Mouse (Mus musculus): Measurements from ENCODE around the gene Ap5z1. TPM values are rescaled to one million over a fixed set of nuclear protein-coding genes. Genes with fewer than 3 reads are reported as not detected.

The Ap5z1 gene
- 12.2 and 14.1 TPM in 2 replicates for polyA plus RNA-seq (2015; fragmentation: Nextera tagmentation; extraction: Ambion mirVana)

GRCm38 (mm10) chr5:142463461-142464454, at the start of gene Ap5z1:
Gene Ap5z1, plus strand, starts transcription at chr5:142463944.
- Histone ChIP-seq H3K27ac (ENCODE audit: low read length) (peak within 1 kb of the TSS; percentile 83), H3K4me1 (ENCODE audit: control insufficient read depth, insufficient read depth, low read length) (peaks cover 12% of the 10 kb centered on the region), H3K4me2 (ENCODE audit: low read length) (peak within 1 kb of the TSS; percentile 93), H3K4me3 (ENCODE audit: low read depth, low read length) (peak within 1 kb of the TSS; percentile 74), H3K9me3 (replicated peaks; ENCODE audit: control insufficient read depth, low read length, poor library complexity, severe bottlenecking) (no peaks in the 10 kb centered on the region), H3K9ac (ENCODE audit: low read depth, low read length) (peak within 1 kb of the TSS; percentile 69), H3K36me3 (ENCODE audit: control insufficient read depth, insufficient read depth, low read length) (peaks cover 10% of the 10 kb centered on the region; the same call in 1 of the 2 replicates), H3K27me3 (ENCODE audit: control insufficient read depth, insufficient read depth, low read depth, low read length) (no peaks in the 10 kb centered on the region)
- peak; percentile 83 for ATAC-seq
- WGBS: 2% methylated on average over 60 of the region's 60 CpGs

DNA sequence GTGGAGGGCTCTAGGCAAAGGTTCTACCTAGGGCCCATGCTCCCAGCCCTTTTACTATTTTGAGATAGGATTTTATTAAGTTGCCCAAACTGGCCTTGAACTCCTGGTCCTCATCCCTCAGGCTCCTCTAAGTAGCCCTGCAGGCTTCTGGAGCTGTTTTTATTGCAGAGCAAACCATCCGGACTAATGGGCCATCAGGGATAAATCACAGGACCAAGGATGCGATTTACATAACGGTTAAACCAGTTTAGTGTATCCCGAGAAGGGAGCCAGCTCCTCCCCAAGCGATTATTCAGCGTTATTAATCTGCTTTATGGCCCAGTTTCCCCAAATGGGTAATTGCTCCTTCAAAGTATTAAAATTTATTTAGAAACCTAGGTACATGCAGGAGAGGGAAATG, 48.3 kb upstream of the Ap5z1 start:
- no peaks in the 10 kb centered on the region for H3K9me3 ChIP-seq (replicated peaks; ENCODE audit: control insufficient read depth, low read length, poor library complexity, severe bottlenecking)
- H3K36me3 ChIP-seq (ENCODE audit: control insufficient read depth, insufficient read depth, low read length): no peaks in the 10 kb centered on the region
- WGBS: 62% methylated on average over 6 of the region's 6 CpGs
- no peaks in the 10 kb centered on the region for H3K27me3 ChIP-seq (ENCODE audit: control insufficient read depth, insufficient read depth, low read depth, low read length)
- no peak overlapping the region for H3K27ac ChIP-seq (ENCODE audit: low read length)
- H3K4me3 ChIP-seq (ENCODE audit: low read depth, low read length): no peak overlapping the region
- no peak overlapping the region for H3K9ac ChIP-seq (ENCODE audit: low read depth, low read length)
- ATAC-seq: no peak
- peaks cover 10% of the 10 kb centered on the region for H3K4me1 ChIP-seq (ENCODE audit: control insufficient read depth, insufficient read depth, low read length)
- H3K4me2 ChIP-seq (ENCODE audit: low read length): no peak overlapping the region

GRCm38 (mm10) chr5:142416070-142416775, 47.5 kb upstream of the Ap5z1 start:
- Histone ChIP-seq H3K9ac (ENCODE audit: low read depth, low read length) (no peak overlapping the region), H3K4me2 (ENCODE audit: low read length) (no peak overlapping the region), H3K9me3 (replicated peaks; ENCODE audit: control insufficient read depth, low read length, poor library complexity, severe bottlenecking) (no peaks in the 10 kb centered on the region), H3K4me1 (ENCODE audit: control insufficient read depth, insufficient read depth, low read length) (peaks cover 8% of the 10 kb centered on the region; the same call in 1 of the 2 replicates), H3K4me3 (ENCODE audit: low read depth, low read length) (no peak overlapping the region), H3K36me3 (ENCODE audit: control insufficient read depth, insufficient read depth, low read length) (no peaks in the 10 kb centered on the region), H3K27me3 (ENCODE audit: control insufficient read depth, insufficient read depth, low read depth, low read length) (no peaks in the 10 kb centered on the region), H3K27ac (ENCODE audit: low read length) (no peak overlapping the region)
- WGBS: 19% methylated on average over 14 of the region's 14 CpGs
- ATAC-seq: no peak

GRCm38 (mm10) chr5:142417104-142417503, 46.6 kb upstream of the Ap5z1 start:
- 65% methylated on average over 3 of the region's 3 CpGs for WGBS
- no peak overlapping the region for H3K27ac ChIP-seq (ENCODE audit: low read length)
- no peaks in the 10 kb centered on the region for H3K36me3 ChIP-seq (ENCODE audit: control insufficient read depth, insufficient read depth, low read length)

GRCm38 (mm10) chr5:142417876-142418275, 45.9 kb upstream of the Ap5z1 start:
- Histone ChIP-seq H3K9me3 (replicated peaks; ENCODE audit: control insufficient read depth, low read length, poor library complexity, severe bottlenecking) (no peaks in the 10 kb centered on the region), H3K36me3 (ENCODE audit: control insufficient read depth, insufficient read depth, low read length) (no peaks in the 10 kb centered on the region), H3K27me3 (ENCODE audit: control insufficient read depth, insufficient read depth, low read depth, low read length) (no peaks in the 10 kb centered on the region), H3K4me1 (ENCODE audit: control insufficient read depth, insufficient read depth, low read length) (peaks cover 13% of the 10 kb centered on the region), H3K9ac (ENCODE audit: low read depth, low read length) (no peak overlapping the region), H3K27ac (ENCODE audit: low read length) (no peak overlapping the region), H3K4me2 (ENCODE audit: low read length) (no peak overlapping the region), H3K4me3 (ENCODE audit: low read depth, low read length) (no peak overlapping the region)
- WGBS: 77% methylated on average over 9 of the region's 9 CpGs
- no peak for ATAC-seq

More at GRCm38 (mm10) chr5:142417104-142417503, 46.6 kb upstream of the Ap5z1 start:
- Histone ChIP-seq H3K9me3 (replicated peaks; ENCODE audit: control insufficient read depth, low read length, poor library complexity, severe bottlenecking) (no peaks in the 10 kb centered on the region), H3K9ac (ENCODE audit: low read depth, low read length) (no peak overlapping the region), H3K4me3 (ENCODE audit: low read depth, low read length) (no peak overlapping the region), H3K4me1 (ENCODE audit: control insufficient read depth, insufficient read depth, low read length) (peaks cover 8% of the 10 kb centered on the region; the same call in 1 of the 2 replicates), H3K27me3 (ENCODE audit: control insufficient read depth, insufficient read depth, low read depth, low read length) (no peaks in the 10 kb centered on the region), H3K4me2 (ENCODE audit: low read length) (no peak overlapping the region)
- ATAC-seq: no peak

GRCm38 (mm10) chr5:142418419-142418818, 45.3 kb upstream of the Ap5z1 start:
- no peak overlapping the region for H3K4me3 ChIP-seq (ENCODE audit: low read depth, low read length)
- 94% methylated on average over 4 of the region's 4 CpGs for WGBS
- no peak overlapping the region for H3K9ac ChIP-seq (ENCODE audit: low read depth, low read length)
- no peak for ATAC-seq
- no peaks in the 10 kb centered on the region for H3K36me3 ChIP-seq (ENCODE audit: control insufficient read depth, insufficient read depth, low read length)
- peaks cover 17% of the 10 kb centered on the region for H3K4me1 ChIP-seq (ENCODE audit: control insufficient read depth, insufficient read depth, low read length)
- H3K27me3 ChIP-seq (ENCODE audit: control insufficient read depth, insufficient read depth, low read depth, low read length): no peaks in the 10 kb centered on the region
- H3K9me3 ChIP-seq (replicated peaks; ENCODE audit: control insufficient read depth, low read length, poor library complexity, severe bottlenecking): no peaks in the 10 kb centered on the region
- H3K4me2 ChIP-seq (ENCODE audit: low read length): no peak overlapping the region
- H3K27ac ChIP-seq (ENCODE audit: low read length): no peak overlapping the region

DNA sequence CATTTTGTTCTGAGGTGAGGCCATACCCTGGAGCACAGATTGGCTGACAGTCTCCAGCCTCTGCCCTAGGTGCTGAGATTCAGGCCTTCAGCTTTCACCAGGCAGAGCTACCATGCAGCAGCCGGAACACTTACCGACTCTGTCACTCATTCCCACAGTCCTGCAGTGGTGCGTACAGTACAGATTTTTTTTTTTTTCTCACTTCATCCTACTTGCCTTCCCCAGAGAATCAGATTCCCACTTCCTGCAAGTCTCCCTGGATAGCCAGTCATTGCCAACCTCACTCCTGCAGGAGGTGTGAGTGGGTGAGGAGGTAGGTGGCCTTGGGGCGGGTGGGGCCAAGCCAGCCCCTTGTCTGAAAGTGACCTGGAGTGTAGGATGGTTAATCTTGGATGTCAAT, 43.4 kb upstream of the Ap5z1 start:
- no peaks in the 10 kb centered on the region for H3K27me3 ChIP-seq (ENCODE audit: control insufficient read depth, insufficient read depth, low read depth, low read length)
- no peak overlapping the region for H3K4me2 ChIP-seq (ENCODE audit: low read length)
- peaks cover 23% of the 10 kb centered on the region for H3K4me1 ChIP-seq (ENCODE audit: control insufficient read depth, insufficient read depth, low read length)
- no peak overlapping the region for H3K4me3 ChIP-seq (ENCODE audit: low read depth, low read length)
- no peaks in the 10 kb centered on the region for H3K36me3 ChIP-seq (ENCODE audit: control insufficient read depth, insufficient read depth, low read length)
- 96% methylated on average over 4 of the region's 4 CpGs for WGBS
- no peak overlapping the region for H3K9ac ChIP-seq (ENCODE audit: low read depth, low read length)
- H3K9me3 ChIP-seq (replicated peaks; ENCODE audit: control insufficient read depth, low read length, poor library complexity, severe bottlenecking): no peaks in the 10 kb centered on the region
- ATAC-seq: no peak
- no peak overlapping the region for H3K27ac ChIP-seq (ENCODE audit: low read length)

- Histone ChIP-seq H3K27ac (ENCODE audit: low read length) (no peak overlapping the region; the same call in 1 of the 2 replicates), H3K36me3 (ENCODE audit: control insufficient read depth, insufficient read depth, low read length) (no peaks in the 10 kb centered on the region), H3K27me3 (ENCODE audit: control insufficient read depth, insufficient read depth, low read depth, low read length) (no peaks in the 10 kb centered on the region), H3K4me1 (ENCODE audit: control insufficient read depth, insufficient read depth, low read length) (peaks cover 23% of the 10 kb centered on the region), H3K4me2 (ENCODE audit: low read length) (no peak overlapping the region), H3K9me3 (replicated peaks; ENCODE audit: control insufficient read depth, low read length, poor library complexity, severe bottlenecking) (no peaks in the 10 kb centered on the region), H3K9ac (ENCODE audit: low read depth, low read length) (no peak overlapping the region), H3K4me3 (ENCODE audit: low read depth, low read length) (no peak overlapping the region)
- 64% methylated on average over 9 of the region's 9 CpGs for WGBS
- no peak for ATAC-seq
Measured at GRCm38 (mm10) chr5:142420920-142421319, 42.8 kb upstream of the Ap5z1 start.

Measured in midbrain, embryonic 16.5 days (tissue).